Mouse (Mus musculus) kidney, adult 10 weeks (tissue): Measurements from ENCODE around the gene Nckap5l. TPM values are rescaled to one million over a fixed set of nuclear protein-coding genes. Genes with fewer than 3 reads are reported as not detected.

ENCODE experiments used
- polyA plus RNA-seq: library from polyadenylated mRNA; stranded (reverse); fragments of 350-450 nt; fragmentation: Illumina TruSeq; extraction: RNeasy Lipid Tissue Mini Kit (QIAGEN cat#74804); gene quantifications from one replicate; pipeline ENCODE4 v1.2.3, GENCODE M21; 2014; ENCODE audit warnings: low read depth, low replicate concordance

The Nckap5l gene
- not detected for polyA plus RNA-seq

DNA sequence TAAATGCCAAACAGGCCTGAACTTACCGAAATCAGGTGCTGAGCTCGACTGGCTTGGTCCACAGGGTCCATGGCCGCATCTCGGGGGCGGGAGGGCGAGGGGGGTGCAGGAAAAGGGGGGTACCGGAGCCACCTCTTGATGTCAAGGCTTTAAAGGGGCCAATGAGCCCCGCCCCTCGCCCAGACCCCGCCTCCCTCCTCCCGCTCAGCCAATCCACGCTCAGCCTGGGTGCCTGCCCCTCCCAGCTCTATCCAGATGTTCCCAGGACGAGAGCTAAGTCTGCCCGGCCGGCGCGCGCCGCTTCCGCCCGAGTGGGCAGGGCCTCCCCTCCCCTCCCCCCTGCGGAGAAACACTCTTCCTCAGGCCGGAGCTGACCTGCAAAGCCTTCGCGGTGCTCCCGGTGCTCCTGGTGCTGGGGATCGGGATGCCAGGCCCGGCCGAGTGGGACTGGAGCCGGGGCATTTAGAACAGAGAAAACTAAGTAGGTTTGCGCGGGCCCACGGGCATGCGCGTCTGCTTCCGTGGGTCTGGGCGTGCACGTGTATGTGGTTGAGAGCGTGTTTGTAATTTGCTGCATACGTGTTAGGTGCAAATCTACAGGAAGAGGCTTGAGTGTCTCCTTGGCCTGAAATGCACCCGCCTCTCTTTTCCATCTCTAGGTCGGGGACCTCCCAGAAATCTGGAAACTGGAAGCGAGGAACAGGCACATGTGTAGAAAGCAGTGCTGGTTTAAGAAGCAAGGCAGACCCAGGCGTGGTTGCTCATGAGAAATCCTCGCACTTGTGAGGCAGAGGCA, at the start of gene Nckap5l:
Nckap5l (minus strand) TSS at position 143 of the 796 bp plus-strand sequence.

DNA sequence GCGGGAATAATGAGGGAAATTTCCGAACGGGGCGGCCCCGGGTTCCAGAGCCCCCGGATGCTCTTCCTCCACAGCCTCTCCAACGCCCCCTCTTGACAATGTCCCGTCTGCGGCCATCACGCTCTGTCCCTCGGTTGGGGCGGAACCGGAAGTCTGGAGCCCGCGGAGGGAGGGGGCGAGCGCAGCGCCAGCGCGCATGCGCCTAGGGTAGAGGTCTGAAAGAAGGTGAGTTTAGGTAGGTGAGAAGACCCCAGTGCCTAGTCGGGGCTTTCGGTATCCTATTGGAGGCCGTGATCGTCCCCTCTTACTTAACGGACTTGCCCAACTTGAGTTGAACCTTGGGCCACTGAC, 17.0 kb upstream of the Nckap5l start, which contains the start of gene Bcdin3d:
Bcdin3d (minus strand) TSS at position 155 of the 351 bp plus-strand sequence.

DNA sequence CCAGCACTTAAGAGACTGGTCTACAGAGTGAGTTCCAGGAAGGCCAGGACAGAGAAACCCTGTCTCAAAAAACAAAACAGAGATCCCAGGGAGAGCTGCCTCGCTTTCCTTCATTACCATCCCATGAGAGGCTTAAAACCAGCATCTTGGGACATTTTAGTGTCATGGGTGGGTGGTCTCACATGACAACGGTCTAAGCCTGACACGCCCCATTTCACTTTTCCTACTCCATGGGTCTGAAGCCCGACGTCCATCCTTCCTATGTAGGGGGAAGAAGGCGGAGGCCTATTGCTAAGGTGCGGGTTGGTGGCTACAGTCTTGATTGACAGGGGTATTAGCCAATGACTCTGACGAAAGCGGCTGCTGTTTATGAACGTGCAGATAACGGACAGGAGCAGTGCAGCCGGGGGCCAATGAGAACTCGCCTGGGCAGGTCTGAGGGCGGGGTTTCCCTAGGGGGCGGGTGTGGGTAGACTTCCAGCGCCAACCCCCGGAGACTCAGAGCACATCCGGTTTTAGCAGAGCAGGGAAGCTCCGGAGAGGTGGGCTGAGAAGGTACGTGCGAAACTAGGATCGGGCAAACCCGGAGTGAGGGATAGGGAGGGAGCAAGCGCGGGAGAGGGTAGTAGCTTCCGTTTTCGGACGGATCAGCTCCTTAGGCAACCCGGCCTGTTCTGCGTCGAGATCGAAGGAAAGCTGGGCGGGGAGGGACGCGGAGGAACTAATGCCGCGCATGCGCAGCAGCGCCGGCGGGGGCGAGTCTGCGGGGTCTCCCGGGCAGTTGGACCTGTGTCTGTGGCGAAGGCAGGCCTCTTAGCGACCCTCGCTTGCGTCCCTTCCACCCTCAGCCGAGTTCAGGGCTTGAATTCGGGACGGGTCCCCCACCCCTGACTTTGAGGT, 64.8 kb downstream of the Nckap5l start, which contains the start of gene Tmbim6:
Tmbim6 (plus strand) TSS at position 397 of the 900 bp plus-strand sequence.

Other genes starting within 250 kb of the Nckap5l start
- not detected for gene Kcnh3, start 232.9 kb downstream of the Nckap5l start, polyA plus RNA-seq
- 1.3 TPM for gene Mcrs1, start 205.8 kb downstream of the Nckap5l start, polyA plus RNA-seq
- gene Prpf40b, start 162.7 kb downstream of the Nckap5l start, polyA plus RNA-seq, result 2.8 TPM
- not detected for gene Fam186b, start 161.9 kb downstream of the Nckap5l start, polyA plus RNA-seq
- gene Fmnl3, start 87.3 kb downstream of the Nckap5l start, polyA plus RNA-seq, result 3.6 TPM
- gene Tmbim6, start 64.9 kb downstream of the Nckap5l start, polyA plus RNA-seq, result 618 TPM
- 1.5 TPM for gene Bcdin3d, start 17.0 kb upstream of the Nckap5l start, polyA plus RNA-seq
- gene Faim2, start 70.4 kb upstream of the Nckap5l start, polyA plus RNA-seq, result not detected
- gene Aqp2, start 121.3 kb upstream of the Nckap5l start, polyA plus RNA-seq, result 3.2 TPM
- not detected for gene Aqp5, start 133.0 kb upstream of the Nckap5l start, polyA plus RNA-seq
- gene Aqp6, start 143.7 kb upstream of the Nckap5l start, polyA plus RNA-seq, result 15.6 TPM
- gene Racgap1, start 193.9 kb upstream of the Nckap5l start, polyA plus RNA-seq, result 1.9 TPM
- gene Asic1, start 212.6 kb upstream of the Nckap5l start, polyA plus RNA-seq, result not detected
- gene Smarcd1, start 244.4 kb upstream of the Nckap5l start, polyA plus RNA-seq, result 4.1 TPM
- gene Gm17349, start 247.7 kb upstream of the Nckap5l start, polyA plus RNA-seq, result not detected